19 mouse cellular contexts compared by ENCODE assay signal in the genomic region with DNA sequence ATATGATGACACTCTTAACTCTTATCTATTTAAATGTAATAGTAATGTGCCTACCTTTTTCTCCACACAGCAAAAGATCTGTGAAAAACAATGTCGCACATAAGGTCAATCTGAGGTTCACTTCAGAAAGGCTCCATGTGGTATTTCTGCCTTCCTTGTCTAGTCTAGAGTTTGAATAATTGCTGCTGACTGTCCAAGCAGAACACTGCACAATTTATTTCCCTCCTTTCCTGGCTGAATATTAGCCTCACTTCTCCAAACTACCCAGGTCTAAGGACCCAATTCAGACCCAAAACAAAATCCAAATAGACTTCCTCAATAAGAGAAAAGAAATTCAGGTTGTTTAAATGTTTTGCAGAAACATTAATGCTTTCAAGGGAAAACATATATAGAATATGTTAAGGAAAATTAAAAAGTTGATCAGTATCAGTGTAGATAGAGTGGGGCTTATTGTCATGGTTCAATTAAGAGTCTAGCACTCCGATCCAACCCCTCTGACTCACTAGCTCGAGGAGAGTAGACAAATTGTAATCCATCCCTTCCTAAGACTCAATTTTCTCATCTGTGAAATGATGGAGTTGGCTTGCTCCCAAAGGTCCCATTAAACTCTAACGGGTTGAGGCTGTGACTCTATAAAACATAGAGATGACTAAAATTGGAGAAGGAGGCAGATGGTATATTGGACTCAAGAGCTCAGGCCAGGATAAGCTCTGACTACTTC.
DNase-seq lines count a peak whose midpoint lies in the region; ATAC-seq and TF ChIP-seq lines count a peak whose summit lies in the region.
"Had no signal": no experiment of that assay in that cellular context is flagged by ENCODE, and none has a peak within 500 bp of the region (broad histone marks: within the 10 kb centered on the region; RNA-seq: fewer than 3 reads in every experiment).

No protein-coding gene starts in this region.

- H3K4me3 ChIP-seq in kidney, embryonic 16.5 days (ENCODE audit: low read length) = no peak overlapping the region
- H3K4me3 ChIP-seq in hindbrain, embryonic 14.5 days (replicated peaks; ENCODE audit: low read length) = no peak overlapping the region
- H3K4me3 ChIP-seq: embryonic facial prominence, embryonic 15.5 days; forebrain, embryonic 15.5 days; heart, embryonic 10.5 days; hindbrain, embryonic 13.5 days had no signal

- no peaks in the 10 kb centered on the region for H3K27me3 ChIP-seq in kidney, embryonic 16.5 days (ENCODE audit: insufficient read depth, low read length)
- no peaks in the 10 kb centered on the region for H3K27me3 ChIP-seq in Patski
- H3K27me3 ChIP-seq in hindbrain, embryonic 14.5 days (ENCODE audit: control insufficient read depth, insufficient read depth, low read length) = no peaks in the 10 kb centered on the region
- H3K27me3 ChIP-seq: embryonic facial prominence, embryonic 15.5 days; forebrain, embryonic 15.5 days; hindbrain, embryonic 13.5 days had no signal

- 26% methylated on average over 4 of the region's 4 CpGs for WGBS in kidney, embryonic 16.5 days
- WGBS in hindbrain, embryonic 14.5 days = 60% methylated on average over 4 of the region's 4 CpGs

- H3K4me2 ChIP-seq in kidney, embryonic 16.5 days (replicated peaks; ENCODE audit: low read depth, low read length) = no peak overlapping the region
- no peak overlapping the region for H3K4me2 ChIP-seq in hindbrain, embryonic 14.5 days (replicated peaks)
- H3K4me2 ChIP-seq: embryonic facial prominence, embryonic 15.5 days; forebrain, embryonic 15.5 days; hindbrain, embryonic 13.5 days had no signal

- H3K9ac ChIP-seq in kidney, embryonic 16.5 days (replicated peaks; ENCODE audit: low read length) = no peak overlapping the region
- no peak overlapping the region for H3K9ac ChIP-seq in hindbrain, embryonic 14.5 days
- H3K9ac ChIP-seq: embryonic facial prominence, embryonic 15.5 days; forebrain, embryonic 15.5 days; hindbrain, embryonic 13.5 days had no signal

- ATAC-seq in kidney, embryonic 16.5 days (ENCODE audit: low FRiP score, low TSS enrichment) = peak; percentile 54; the same call in 1 of the 2 replicates
- ATAC-seq in Patski = peak; percentile 45
- no peak for ATAC-seq in hindbrain, embryonic 14.5 days (ENCODE audit: low FRiP score)
- ATAC-seq: forebrain, embryonic 15.5 days had no signal

- POLR2A ChIA-PET in Patski (lab: Charles Lee) = no interaction called here

- no peak for TF ChIP-seq CTCF in Patski (IDR thresholded peaks at IDR 0.05)

- H3K4me1 ChIP-seq in kidney, embryonic 16.5 days (ENCODE audit: insufficient read depth, low read length) = no peaks in the 10 kb centered on the region
- no peaks in the 10 kb centered on the region for H3K4me1 ChIP-seq in hindbrain, embryonic 14.5 days (replicated peaks; ENCODE audit: control insufficient read depth, insufficient read depth, low read length)
- H3K4me1 ChIP-seq: embryonic facial prominence, embryonic 15.5 days; forebrain, embryonic 15.5 days; heart, embryonic 10.5 days; hindbrain, embryonic 13.5 days had no signal

- CTCF ChIA-PET in Patski (lab: Charles Lee) = no interaction called here

- DNase-seq in kidney, adult 11 months = no peak
- DNase-seq in urinary bladder, postnatal 14 days (ENCODE audit: low spot score) = peak; percentile 4
- no peak for DNase-seq in urinary bladder, postnatal 10 days (ENCODE audit: low spot score)
- peak; percentile 68 for DNase-seq in Patski (ENCODE audit: low read depth, low spot score)
- DNase-seq in hindbrain, embryonic 14.5 days (ENCODE audit: low spot score) = no peak
- DNase-seq in left cerebral cortex, adult 18-20 months (ENCODE audit: low spot score in 2 of 2) = no peak
- DNase-seq: adrenal gland, adult 2 months; adrenal gland, postnatal 25 days; cerebellum, adult 2 months; cerebellum, postnatal 10 days; embryo, embryonic 11 days; gastrocnemius, postnatal 10 days; heart, adult 18-20 months; heart, postnatal 10 days had no signal

- in situ Hi-C loops in Patski (cut with MboI; ENCODE audit: low pct_unique_long_range_greater_than_20kb) = no loop called here

- 0 out of 2 replicates have a peak, but pooled peaks cover 5% of the 10 kb centered on the region for H3K9me3 ChIP-seq in kidney, embryonic 16.5 days (ENCODE audit: low read length)
- H3K9me3 ChIP-seq in hindbrain, embryonic 14.5 days (ENCODE audit: control insufficient read depth, low read length) = 0 out of 2 replicates have a peak, but pooled peaks cover 5% of the 10 kb centered on the region
- H3K9me3 ChIP-seq: embryonic facial prominence, embryonic 15.5 days; forebrain, embryonic 15.5 days; heart, embryonic 10.5 days; hindbrain, embryonic 13.5 days had no signal

- no peaks in the 10 kb centered on the region for H3K36me3 ChIP-seq in kidney, embryonic 16.5 days (ENCODE audit: insufficient read depth, low read length)
- no peaks in the 10 kb centered on the region for H3K36me3 ChIP-seq in hindbrain, embryonic 14.5 days (replicated peaks; ENCODE audit: control insufficient read depth, insufficient read depth)
- H3K36me3 ChIP-seq: embryonic facial prominence, embryonic 15.5 days; forebrain, embryonic 15.5 days; heart, embryonic 10.5 days; hindbrain, embryonic 13.5 days had no signal

- H3K27ac ChIP-seq in kidney, embryonic 16.5 days (ENCODE audit: low read length) = no peak overlapping the region
- H3K27ac ChIP-seq in hindbrain, embryonic 14.5 days = no peak overlapping the region
- H3K27ac ChIP-seq: embryonic facial prominence, embryonic 15.5 days; forebrain, embryonic 15.5 days; heart, embryonic 10.5 days; hindbrain, embryonic 13.5 days had no signal

Comparison
In these comparisons a context has a peak if more than half of its experiments do, and no peak if none do; other contexts are left out.
1. DNase-seq: peak in urinary bladder, postnatal 14 days (single experiment) and Patski (single experiment); none in kidney, adult 11 months (single experiment), urinary bladder, postnatal 10 days (single experiment), hindbrain, embryonic 14.5 days (single experiment) and left cerebral cortex, adult 18-20 months (0 of 2).